Mouse (Mus musculus): Measurements from ENCODE around the gene Pagr1b.

The Pagr1b gene

DNA sequence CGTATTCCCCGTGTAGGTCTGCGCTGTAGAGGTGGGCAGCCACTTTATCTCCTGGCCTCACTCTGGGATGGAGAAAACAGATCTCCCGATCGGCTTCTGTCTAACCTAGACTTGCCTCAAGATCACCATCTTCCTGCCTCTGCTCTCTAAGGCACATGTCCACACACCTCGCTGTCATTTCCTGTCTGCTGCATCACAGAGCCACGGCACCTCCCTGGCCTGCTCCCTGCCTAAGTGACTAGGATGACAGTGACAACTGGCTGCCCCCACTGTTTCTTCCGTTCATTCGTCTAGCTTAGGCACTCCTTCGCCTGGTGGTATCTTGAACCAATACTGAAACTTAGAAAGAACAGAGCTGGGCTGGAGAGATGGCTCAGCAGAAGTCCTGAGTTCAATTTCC lies 16.7 kb downstream of the Pagr1b start:
- no peak for DNase-seq (ENCODE audit: low spot score in 2 of 2)

GRCm38 (mm10) chr7:126996449-126996848 lies 19.8 kb downstream of the Pagr1b start:
- no peak for DNase-seq (ENCODE audit: low spot score in 2 of 2)

DNA sequence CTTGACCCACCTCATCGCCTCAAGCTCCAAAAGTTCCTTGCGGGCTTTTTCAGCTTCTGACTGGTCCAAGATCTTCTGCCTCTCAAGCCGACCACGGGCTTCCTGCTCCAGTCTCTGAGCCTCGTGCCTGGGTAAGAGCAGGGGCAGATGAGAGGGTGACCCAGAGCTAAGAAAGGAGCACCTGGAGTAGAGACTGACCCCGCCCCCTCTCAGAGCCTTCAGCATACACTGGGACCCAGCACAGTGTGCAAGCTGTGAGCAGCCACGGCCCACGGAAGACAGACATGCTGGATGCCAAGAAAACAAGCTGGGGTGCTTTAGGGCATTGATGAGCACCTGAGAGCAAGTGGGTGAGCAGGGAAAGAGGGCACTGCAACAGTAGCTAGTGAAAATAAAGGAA lies 27.5 kb downstream of the Pagr1b start:
- no peak for DNase-seq (ENCODE audit: low spot score in 2 of 2)

DNA sequence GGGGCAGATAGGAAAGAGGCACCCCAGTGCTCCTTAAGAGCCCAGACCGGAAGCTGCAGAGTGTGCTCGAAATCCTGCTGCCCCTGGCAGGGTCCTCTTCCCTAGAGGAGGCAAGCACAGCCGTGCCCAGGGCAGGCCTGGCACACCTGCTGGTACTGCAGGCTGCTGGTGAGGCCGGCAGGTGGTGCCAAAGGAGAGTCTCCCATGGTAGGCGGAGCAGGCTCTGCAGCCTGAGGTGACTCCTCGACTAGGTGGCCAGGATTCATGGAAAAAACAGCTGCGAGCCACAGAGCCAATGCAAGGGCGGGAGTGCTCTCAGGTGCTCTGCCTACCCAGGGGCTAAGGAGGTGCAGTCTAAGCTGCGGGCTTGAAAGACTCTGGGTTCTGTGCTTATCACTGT lies 30.0 kb downstream of the Pagr1b start:
- peak; percentile 45 to 46 for DNase-seq (ENCODE audit: low spot score in 2 of 2)

GRCm38 (mm10) chr7:126984667-126985444 lies 31.4 kb downstream of the Pagr1b start:
- DNase-seq (ENCODE audit: low spot score in 2 of 2): peak; percentile 59 to 62

- DNase-seq (ENCODE audit: low spot score in 2 of 2): no peak
Measured at GRCm38 (mm10) chr7:126983113-126983512, 33.2 kb downstream of the Pagr1b start.

- DNase-seq (ENCODE audit: low spot score in 2 of 2): no peak
Measured at GRCm38 (mm10) chr7:126982054-126982453, 34.2 kb downstream of the Pagr1b start.

- no peak for DNase-seq (ENCODE audit: low spot score in 2 of 2)
Measured at GRCm38 (mm10) chr7:126981601-126982000, 34.7 kb downstream of the Pagr1b start.

GRCm38 (mm10) chr7:126978841-126979240 lies 37.4 kb downstream of the Pagr1b start:
- no peak for DNase-seq (ENCODE audit: low spot score in 2 of 2)

DNA sequence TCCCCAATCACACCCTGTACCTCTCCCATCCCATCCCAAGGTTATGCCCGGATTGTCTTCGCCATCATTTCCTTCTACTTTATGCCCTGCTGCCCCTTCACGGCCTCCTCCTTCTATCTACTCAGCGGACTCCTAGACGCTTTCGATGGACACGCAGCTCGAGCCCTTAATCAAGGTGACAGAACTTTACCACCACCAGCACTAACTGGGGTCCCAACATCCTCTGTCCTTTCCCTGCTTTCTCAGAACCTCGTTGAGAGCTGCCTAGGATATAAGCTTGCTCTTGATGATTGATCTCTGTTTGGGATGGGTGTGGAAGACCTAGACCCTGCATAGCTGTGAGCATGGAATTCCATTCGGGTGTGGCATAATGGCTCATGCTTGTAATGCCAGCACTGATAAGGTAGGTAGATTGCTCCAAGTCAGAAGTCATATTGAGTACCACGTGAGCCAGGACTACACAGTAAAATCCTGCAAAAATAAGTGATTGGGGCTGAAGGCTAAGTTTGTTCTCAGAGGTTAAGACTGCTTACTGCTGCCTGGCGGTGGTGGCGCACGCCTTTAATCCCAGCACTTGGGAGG lies 39.3 kb downstream of the Pagr1b start:
- no peak for DNase-seq (ENCODE audit: low spot score in 2 of 2)

DNA sequence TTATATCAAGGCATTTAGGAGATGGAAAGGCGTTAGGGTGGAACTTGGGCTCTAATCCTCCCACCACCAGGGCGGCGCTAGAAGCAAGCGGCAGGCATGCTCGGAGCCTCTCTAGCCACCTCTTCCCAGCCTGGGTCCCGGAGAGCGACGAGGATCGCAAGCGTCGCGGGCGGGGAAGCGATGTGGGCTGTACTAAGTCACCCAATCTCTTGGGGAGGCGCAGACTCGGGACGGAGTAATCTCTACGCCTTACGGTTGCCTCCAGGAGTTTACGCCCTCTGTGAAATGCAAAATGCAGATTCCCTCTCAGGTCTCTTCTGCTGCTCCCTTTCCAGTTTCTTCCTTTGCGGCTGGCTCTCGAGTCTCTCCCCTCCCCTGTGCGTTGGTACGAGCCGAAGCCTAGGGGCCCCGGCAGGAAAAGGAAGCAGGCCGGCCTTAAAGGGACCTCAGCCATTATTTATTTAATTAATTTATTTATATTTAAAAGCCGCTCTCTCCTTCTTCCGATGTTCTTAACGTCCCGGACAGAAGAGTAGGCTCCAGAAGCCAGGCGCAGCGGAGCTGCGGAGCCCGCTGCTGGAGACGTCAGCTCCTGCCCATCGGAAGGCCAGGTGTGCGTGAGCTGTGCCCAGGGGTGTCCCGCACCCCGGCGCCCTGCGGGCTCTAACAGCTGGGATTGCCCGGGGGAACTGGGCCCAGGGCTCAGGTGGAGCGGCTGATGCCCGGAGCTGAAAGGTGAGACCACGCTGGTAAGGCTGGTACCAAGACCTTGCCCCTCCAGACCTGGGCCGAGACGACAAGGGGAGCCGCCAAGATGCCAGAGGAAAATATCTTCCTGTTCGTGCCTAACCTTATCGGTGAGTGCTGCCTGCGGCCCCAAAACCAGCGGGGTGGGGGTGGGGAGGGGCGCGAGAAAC lies 40.1 kb downstream of the Pagr1b start, which contains the start of gene Cdiptos:
Gene Cdiptos, minus strand, starts transcription at position 149 of the 917 bp plus-strand sequence.
- DNase-seq (ENCODE audit: low spot score in 2 of 2): peak; percentile 96 to 97

GRCm38 (mm10) chr7:126975893-126975949 lies 40.6 kb downstream of the Pagr1b start, which contains the start of gene Cdipt:
Gene Cdipt (plus strand): TSS chr7:126975914.
- DNase-seq (ENCODE audit: low spot score in 2 of 2): no peak

- no peak for DNase-seq (ENCODE audit: low spot score in 2 of 2)
Measured at GRCm38 (mm10) chr7:126975493-126975892, 40.8 kb downstream of the Pagr1b start.

- no peak for DNase-seq (ENCODE audit: low spot score in 2 of 2)
Measured at GRCm38 (mm10) chr7:126967361-126967760, 48.9 kb downstream of the Pagr1b start.

DNA sequence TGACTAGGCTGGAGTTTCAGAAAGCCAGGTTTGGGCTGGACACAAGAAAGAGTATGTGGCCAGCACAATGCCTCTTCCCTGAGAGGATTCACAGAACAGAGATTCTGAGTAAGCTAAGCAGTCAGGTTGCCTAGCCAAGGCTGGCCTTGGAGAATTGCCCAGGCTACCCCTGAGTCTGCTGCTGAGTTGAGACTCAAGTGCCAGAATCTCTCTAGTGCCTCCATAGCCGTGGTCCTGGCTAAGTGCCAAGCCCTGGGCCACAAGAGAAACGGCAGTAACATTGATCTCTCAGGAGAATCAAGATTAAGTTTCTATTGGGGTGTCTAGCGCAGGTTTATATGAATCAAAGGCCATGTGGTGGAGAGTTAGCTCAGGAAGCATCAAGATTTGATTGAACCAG lies 50.7 kb downstream of the Pagr1b start:
- no peak for DNase-seq (ENCODE audit: low spot score in 2 of 2)

DNA sequence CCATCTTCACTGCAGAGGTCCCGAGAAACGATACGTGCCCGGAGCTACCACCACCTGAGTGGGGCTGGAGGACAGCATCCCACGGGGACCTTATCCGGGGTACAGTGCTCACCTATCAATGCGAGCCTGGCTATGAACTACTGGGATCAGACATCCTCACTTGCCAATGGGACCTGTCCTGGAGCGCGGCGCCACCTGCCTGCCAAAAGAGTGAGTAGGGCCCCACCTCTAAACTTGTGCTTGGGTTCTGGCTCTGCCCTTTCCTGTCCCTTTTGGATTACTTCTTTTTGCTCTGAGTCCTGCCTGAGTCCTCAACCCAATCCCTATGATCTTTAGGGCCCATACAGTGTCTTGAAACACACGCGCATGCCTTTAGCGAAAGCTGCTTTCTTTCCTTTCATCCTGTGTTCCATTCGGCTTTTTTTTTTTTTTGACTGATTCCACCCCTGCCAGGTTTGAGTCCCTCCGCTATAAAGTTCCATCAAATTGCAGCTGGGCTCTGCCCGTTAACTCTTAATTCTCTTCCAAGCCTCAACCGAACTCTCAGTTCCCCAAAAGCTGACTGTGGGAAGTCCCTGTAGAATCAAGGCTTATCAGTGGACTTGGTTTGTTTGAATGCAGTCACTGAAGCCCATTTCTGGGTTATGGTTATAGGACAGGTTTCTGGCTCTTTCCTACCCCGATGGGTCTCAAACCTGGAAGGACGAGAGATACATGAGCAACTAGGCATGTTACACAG lies 52.6 kb downstream of the Pagr1b start:
- no peak for DNase-seq (ENCODE audit: low spot score in 2 of 2)

- DNase-seq (ENCODE audit: low spot score in 2 of 2): no peak
Measured at GRCm38 (mm10) chr7:126961965-126962364, 54.3 kb downstream of the Pagr1b start.

GRCm38 (mm10) chr7:126961095-126961494 lies 55.2 kb downstream of the Pagr1b start:
- no peak for DNase-seq (ENCODE audit: low spot score in 2 of 2)

GRCm38 (mm10) chr7:126959780-126960179 lies 56.5 kb downstream of the Pagr1b start:
- no peak for DNase-seq (ENCODE audit: low spot score in 2 of 2)

DNA sequence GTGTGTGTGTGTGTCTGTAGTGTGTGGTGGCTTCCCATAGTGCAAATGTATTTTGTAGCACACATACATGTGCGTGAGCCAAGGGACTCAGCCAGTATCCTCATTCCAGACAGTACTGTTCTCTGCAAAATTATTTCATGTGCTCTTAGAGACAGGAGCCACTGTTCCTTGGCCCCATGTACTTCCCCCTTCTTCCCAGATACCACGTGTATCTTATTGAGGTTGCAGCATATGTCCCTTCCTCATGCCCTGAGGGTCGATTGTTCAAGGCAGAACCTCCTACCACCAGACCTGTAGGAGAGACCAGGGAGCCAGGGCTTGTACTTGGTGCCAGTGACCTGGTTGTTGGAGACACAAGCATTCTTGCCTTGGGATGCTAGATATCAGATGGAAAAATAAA lies 61.2 kb downstream of the Pagr1b start:
- no peak for DNase-seq (ENCODE audit: low spot score in 2 of 2)

DNA sequence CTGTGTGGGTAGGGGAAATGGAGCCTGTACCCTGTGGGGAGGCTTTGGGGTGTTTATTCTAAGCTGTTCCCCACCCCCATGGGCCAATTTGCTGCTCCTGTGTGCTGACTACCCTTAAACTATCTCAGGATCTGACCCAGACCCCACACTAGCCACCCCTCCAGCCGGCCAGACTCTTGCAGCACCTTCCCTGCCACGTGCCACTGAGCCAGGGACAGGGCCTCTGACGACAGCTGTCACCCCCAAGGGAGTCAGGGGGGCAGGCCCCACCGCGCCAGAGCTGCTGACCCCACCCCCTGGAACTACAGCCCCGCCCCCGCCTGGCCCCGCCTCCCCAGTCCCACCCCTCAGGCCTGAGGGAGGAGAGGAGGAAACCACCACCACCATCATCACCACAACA lies 63.6 kb downstream of the Pagr1b start:
- no peak for DNase-seq (ENCODE audit: low spot score in 2 of 2)

GRCm38 (mm10) chr7:126951741-126952140 lies 64.5 kb downstream of the Pagr1b start:
- no peak for DNase-seq (ENCODE audit: low spot score in 2 of 2)

All from frontal cortex, postnatal 36 days (tissue).